Mouse (Mus musculus): ENCODE measurements around the gene Tnfsf12.

Tnfsf12 gene

DNA sequence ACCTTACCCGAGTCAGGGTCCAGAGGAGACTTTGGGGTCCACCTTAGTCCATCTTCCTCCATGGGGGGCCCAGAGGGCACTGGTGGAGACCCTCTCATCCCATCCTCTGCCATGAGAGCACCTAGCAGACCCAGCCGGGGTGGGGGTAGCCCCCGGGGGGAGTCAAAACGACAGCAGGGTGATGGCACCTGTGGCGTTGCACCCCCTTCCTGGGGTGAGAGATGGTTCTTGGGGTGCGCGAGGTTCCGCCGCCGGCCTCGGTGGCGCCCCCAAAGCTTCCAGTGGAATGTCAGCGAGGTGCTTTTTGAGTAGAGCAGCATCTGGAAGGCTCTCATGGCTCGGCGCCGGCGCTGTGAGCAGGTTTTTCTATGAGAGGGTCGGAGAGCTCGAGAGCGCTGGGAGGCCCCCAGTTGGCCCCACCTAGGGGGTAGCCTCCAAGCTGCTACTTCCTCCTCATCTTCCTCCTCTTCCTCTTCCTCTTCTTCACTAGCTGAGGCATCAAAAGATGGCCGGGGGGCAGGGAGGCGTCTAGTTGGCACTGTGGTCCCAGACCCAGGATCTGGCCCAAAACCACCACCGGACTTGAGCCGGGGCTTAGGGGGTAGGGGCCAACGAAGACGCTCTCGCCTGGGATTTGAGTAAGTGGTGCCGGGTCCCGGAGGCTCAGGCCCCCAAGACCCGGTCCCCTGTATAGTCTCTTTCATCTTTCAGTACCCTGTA is 15.4 kb downstream of the Tnfsf12 start:
- DNase-seq: no peak

DNA sequence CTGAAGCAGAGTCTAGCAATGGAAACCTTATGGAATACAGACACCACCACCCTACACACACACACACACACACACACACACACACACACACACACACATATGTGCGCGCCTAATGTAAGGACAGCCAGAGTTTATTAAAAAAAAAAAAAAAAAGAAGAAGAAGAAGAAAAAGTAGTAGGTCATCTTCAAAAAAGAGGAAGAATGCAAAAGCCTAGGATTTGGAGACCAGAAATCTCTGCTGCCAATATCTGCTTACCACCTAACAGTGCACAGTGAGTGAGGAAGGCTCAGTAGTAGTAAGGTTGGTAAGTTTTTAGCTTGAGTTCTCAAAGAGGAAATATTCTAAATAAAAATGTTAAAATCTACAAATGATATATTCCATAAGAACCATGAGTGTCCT is 16.5 kb downstream of the Tnfsf12 start:
- no peak for DNase-seq

DNA sequence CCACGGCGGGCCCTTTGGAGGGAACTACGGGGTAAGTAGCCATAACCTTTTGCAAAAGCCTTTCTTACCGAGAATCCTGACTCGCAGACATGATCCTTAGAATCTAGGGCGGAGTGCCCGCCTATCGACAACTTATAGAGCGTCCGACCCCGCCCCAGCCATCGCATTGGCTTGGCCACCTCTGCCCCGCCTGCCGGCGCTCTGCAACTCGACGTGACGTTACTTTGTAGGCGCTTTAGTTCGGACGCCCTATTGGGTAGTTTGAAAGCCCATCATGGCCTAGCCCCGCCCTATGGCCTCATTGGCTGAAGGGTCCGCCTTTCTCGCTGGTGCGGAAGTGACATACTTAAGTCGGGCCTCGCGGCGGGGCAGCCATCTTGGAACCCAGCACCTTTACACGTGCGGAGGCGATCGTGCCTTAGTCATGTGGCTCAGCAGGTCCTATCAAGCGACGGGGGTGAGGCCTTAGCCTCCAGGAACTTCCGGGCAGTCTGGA is 23.4 kb downstream of the Tnfsf12 start, which contains the start of gene Eif4a1:
Gene Eif4a1, minus strand, starts transcription at position 213 of the 496 bp plus-strand sequence.
- DNase-seq: peak; percentile 100

DNA sequence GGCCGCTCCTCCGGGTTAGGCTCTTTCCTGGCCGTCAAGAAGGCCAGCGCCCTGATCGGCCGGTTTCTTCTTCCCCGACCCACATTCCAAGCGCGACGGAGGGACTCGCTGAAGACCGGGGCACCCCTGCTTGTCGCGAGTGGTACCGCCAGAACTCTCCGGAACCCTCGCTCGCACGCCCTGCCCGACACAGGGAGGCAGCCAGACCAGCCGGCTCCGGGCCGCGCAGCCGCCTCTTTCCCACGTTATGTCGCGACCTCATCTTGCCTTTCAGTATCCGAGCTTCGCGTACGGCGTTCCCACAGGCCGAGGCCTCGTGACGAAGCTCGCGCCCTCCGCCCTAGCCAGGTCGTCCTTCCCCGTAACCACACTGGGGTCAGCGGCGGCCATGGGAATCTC is 23.9 kb downstream of the Tnfsf12 start:
- no peak for DNase-seq

DNA sequence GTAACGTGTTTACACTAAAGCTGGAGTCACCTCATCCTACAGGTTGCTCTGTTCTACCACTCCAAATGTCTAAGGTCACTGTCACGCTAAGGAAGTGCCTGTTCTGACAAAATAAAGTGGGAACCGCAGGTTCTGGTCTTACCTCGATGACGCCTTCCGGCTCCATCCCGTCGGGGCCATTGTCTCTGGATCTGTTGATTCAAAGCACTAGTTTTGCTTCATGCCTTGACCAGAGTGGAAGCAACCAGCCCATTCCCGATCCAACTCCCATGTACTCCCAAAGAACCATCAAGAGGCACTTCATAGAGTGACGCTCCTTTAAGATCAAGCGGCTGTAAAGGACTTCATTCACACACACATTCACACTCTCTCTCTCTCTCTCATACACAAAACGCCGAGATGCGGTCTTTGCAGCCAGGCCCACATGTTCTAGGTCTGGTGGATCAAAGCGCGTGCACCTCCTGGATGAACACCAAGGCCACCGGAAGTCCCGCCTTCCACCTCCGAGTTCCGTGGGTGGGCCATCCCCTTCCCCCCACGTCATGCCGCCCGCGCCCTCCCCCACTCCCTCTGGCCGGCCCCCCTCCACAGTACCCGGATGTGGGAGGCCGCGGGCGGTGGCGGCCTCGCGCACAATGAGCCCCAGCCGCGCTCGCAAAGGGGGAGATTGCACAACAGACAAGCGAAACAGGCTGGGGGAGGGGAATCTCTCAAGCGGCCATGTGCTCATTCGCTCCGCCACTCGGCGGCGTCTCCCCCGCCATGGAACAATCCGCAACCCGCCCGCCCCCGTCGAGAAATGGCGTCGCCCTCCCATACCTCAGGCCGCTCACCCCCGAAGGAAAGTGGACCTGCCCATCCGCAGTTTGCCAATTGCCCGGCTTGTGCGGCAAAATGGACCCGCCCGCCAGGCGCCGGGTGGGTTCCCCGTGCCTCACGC is 24.6 kb downstream of the Tnfsf12 start:
- peak; percentile 94 for DNase-seq

DNA sequence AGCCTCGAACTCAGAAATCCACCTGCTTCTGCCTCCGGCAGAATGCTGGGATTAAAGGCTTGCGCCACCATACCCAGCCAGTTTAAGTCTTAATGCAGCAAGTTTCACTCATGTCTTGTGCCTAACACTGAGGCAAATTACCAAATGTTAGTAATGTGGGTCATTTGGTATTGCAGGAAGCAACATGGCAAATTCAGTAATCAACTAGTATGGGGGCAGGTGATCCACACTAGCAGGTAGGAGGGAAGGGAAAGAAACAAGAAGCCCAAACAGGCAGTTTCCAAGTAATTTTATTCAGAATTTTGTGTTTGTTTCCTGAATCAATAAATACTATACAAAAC is 29.0 kb downstream of the Tnfsf12 start:
- no peak for DNase-seq

DNA sequence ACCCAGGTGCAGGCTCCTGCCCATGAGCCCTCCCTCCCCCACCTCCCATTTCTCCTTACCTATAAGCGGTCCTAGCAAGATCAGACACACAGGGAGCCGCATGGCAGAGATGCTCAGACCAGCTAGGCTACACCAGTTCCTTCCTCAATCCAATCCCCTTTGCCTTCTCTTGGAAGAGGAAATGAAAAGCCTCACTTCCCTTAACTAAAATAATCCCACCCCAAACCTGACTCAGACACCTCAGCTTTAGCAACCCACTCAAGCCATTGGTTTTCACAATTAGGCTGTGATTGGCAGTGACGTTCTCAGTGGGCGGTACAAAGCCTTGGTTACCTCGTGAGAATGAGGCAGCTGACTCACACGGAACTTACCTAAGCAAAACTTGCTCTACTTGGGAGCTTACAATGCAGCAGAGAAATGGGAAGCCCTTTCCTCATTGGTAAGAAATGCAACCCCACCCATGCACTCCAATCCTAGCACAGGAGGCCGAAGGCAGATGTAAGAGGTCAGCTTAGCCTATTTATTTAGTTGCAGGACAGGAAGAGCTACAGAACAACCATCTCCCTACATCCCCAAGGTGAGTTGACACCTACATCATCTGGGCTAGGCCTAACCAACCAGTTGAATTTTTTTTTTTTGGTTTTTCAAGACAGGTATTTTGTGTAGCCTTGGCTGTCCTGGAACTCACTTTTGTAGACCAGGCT is 29.5 kb downstream of the Tnfsf12 start, which contains the start of gene Cd68:
Gene Cd68, minus strand, starts transcription at position 193 of the 704 bp plus-strand sequence.
- no peak for DNase-seq

DNA sequence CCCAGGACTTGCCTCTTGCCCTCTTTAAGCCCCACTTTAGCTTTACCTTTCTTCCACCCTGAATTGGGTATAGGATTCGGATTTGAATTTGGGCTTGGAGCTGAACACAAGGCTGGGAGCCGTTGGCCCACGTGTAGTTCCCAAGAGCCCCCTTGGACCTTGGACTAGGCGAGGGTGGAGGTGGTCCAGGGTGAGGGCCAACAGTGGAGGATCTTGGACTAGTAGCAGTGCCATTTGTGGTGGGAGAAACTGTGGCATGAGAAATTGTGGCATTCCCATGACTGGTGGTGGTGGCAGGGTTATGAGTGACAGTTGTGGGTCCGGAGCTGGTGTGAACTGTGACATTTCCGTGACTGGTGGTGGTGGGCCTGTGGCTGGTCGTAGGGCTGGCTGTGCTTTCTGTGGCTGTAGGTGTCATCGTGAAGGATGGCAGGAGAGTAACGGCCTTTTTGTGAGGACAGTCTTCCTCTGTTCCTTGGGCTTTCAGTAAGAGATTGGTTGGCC is 30.1 kb downstream of the Tnfsf12 start:
- no peak for DNase-seq

DNA sequence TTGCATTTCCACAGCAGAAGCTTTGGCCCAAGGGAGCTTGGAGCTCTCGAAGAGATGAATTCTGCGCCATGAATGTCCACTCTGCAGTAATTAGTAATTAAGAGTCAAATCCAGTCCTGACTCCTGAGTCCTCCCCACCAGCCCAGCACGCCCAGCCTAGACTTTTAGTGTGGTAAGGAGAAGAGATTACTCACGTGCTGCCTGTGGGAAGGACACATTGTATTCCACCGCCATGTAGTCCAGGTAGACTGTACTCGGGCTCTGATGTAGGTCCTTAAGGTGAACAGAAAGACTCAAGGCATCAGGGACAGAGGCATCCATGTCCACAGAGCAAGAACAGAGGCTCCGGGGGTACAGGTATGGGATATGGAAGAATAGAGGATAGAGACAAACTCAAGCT is 30.8 kb downstream of the Tnfsf12 start:
- no peak for DNase-seq

DNA sequence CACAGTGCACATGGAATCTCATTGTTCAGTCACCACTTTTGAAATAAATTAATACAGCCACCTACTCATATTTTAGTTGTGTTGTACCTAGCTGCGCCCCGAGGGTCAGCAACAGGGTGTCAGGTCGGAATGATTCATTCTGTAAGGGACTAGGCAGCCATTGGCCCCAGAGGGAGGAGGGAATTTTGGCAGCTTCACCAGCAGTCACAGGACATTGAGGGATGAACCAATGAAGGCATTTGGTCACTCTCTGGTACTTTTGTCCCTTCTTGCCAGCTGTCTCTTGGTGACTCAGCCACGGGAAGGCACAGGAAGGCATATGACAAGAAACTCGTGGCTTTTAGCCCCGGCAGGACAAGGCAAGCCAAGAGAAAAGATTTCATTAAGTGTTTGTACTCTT is 31.9 kb downstream of the Tnfsf12 start:
- no peak for DNase-seq

DNA sequence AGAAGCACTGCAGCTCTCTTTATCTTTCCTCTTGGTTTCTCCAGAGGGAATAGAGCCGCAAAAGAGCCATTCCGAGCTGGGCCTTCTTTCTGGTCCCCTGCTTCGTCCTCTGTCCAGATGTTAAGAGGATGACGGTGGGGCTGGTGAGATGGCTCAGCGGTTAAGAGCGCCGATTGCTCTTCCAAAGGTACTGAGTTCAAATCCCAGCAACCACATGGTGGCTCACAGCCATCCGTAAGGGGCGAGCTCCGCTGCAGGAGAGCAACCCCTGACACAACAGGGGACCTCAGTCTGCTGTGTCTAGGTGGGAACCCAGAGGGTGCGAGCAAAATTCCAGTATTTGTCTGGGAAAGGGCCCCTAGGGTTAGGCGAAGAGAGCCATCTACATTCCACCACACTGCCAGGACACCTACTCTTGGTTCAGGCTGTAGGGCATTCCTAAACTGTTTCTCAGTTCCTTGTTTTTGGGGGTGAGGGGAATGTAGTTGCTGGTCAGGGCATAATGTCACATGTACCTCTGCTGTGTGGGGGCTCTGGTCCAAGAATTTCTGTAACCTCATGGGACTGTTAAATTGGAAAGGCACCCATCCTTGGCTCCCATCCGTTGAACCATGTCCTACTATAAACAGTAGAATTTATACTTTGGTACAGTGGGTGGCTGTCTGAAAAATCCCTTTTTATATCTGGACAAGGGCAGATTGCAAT is 32.5 kb downstream of the Tnfsf12 start:
- no peak for DNase-seq

DNA sequence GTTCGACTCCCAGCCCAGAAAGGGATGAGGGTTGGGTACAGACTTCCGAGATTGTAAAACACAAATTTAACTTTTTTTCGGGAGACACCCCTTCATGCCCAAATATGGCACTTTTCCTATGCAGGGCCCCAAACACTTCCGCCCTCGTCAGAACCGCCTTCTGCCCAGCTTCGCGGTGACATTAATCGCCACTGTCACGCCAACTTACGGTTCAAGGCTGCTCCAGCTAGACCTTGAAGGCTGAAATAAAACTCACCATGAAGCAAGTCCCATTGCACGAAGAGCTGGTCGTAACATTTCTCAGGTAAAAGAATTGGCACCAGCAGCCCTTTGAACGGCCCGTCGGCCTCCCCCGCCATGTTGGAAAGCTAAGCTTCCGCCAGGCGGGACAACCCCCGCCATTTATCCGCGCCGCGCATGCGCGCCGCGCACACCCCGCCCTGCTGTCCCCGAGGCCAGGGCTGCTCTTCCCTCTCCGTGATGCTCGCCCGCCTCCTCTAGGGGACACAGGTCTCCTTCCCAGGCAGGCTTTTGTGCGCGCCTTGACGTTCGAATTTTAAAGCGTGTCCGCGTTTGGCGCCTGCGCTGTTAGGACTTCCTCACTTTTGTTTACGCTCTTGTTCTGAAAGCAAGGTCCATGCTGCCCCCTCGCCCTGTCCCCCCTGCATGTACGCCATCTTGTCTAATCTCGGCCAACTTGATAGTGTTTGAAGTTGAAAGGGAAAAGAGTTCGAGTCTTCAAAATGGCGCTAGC is 33.3 kb downstream of the Tnfsf12 start, which contains the start of gene Mpdu1:
Gene Mpdu1, minus strand, starts transcription at position 430 of the 754 bp plus-strand sequence.
- peak; percentile 94 for DNase-seq

DNA sequence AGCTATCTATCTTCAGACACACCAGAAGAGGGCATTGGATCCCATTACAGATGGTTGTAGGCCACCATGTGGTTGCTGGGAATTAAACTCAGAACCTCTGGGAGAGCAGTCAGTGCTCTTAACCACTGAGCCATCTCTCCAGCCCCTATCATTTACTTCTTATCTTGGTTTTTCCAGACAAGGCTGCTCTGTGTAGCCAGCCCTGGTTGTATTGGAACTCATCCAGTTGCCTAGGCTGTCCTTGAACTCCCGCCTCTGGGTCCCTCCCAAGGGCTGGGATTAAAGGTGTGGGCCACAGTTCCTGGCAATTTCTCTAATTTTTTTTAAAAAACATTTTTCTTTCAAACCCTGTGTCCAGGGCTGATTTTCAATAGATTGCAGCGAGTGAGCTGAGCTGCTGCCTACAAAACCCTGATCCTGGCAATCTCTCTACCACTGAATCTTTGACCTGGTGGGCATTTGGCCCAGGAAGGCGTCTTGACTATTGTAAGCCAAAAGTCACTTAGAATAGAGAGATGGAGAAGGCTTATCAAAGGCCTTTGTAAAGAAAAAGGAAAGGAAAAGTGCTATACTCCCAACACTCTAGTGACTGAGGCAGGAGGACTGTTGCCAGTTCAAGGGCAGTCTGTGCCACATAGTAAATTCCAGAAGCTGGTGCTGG is 34.3 kb downstream of the Tnfsf12 start:
- DNase-seq: no peak

DNA sequence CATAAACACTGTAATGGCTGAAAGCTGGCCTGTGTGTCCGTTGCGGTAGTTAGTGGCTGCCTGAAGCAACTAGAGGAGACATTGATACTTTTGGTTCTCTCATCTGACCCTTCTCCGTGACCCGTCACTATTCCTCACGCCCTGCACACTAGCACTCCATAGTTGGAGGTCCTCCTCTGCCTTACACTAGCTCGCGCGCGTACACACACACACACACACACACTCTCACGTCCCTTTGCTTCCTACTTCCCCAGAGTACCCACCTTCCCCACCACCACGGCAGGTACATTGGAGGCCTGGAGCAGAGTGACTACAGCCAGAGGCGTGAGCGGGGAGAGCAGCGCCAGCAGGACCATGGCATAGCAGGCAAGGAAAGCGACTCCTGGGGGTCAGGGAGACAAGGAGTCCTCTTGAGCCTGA is 38.2 kb downstream of the Tnfsf12 start:
- no peak for DNase-seq

DNA sequence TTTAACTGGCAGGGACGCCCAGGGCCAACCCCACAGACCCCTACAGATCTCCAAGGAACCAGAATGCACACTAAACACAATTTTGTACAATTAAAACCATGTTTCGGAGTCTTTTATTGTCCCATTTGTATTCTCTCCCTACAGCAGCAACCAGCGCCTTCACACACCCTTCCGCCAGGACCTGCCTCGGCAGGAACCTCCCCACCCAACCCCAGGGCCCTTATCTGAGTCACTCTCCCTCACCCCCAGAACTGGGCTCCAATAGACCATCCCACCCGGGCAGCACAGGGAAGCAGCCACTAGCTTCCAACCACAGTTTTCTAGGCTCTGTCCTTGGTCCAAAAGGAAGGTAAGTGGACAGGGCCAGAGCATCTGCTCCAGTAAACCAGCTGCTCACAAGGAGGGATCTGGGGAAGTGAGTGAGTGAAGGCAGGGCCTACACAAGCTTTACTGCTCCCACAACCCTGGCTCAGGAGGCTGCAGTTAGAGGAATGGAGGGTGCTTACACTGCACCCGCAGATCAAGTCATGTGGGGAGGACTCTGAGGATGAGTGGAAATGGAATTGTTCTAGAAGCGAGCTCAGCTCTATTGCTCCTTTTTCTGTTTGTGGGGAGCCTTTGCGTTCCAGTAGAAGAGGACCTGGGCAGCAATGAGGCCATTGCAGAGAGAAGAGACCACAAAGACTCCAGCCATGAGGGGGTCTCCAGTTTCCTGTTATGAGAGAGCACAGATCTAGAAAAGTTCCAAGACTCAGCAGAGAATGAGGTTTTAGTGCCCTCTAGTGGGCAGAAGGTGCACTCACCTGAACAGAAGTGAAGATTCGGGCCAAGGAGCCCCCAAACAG is 38.8 kb downstream of the Tnfsf12 start:
- DNase-seq: no peak

DNA sequence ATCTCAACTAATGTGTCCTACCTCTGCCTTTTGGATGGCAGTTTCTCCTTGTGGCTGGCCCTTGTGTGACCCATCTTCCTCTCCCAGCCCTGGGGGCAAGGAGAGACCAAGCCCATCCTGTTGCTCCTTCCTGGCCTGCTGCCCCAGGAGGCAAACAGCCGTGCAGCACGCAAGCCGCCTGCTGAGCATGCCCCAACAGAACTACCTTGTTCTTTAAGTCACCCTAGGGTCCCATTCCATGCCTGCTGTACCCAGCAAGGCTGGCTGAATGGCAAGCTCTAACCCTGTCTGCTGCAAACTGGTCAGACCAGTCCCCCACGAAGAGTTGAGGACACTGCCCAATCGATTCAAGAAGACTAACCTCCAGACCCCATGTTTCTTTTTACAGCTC is 39.6 kb downstream of the Tnfsf12 start:
- DNase-seq: no peak

DNA sequence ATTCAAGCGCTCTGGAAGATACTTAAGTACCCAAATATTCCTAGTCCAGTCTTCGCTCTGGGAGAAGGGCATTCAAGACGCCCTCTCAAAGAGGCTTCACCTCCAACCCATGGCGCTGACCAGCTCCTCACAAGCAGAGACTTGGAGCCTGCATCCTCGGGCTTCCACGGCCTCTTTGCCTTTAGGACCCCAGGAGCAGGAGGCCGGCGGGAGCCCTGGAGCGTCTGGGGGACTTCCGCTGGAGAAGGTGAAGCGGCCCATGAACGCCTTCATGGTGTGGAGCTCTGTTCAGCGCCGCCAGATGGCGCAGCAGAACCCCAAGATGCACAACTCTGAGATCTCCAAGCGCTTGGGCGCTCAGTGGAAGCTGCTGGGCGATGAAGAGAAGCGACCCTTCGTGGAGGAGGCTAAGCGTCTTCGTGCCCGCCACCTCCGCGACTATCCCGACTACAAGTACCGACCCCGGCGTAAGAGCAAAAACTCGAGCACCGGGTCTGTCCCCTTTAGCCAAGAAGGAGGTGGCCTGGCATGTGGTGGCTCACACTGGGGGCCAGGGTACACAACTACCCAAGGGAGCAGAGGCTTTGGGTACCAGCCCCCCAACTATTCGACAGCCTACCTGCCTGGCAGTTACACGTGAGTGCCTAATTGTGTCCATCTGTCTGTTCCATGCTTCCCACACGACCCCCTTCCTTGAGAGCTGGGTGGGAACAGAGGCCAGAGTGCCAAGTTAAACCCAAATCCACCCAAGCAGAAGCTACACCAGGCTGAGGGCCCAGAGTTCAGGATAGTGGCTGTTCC is 40.2 kb downstream of the Tnfsf12 start, which contains the start of gene Sox15:
Gene Sox15, plus strand, starts transcription at position 51 of the 801 bp plus-strand sequence.
- peak; percentile 72 for DNase-seq

DNA sequence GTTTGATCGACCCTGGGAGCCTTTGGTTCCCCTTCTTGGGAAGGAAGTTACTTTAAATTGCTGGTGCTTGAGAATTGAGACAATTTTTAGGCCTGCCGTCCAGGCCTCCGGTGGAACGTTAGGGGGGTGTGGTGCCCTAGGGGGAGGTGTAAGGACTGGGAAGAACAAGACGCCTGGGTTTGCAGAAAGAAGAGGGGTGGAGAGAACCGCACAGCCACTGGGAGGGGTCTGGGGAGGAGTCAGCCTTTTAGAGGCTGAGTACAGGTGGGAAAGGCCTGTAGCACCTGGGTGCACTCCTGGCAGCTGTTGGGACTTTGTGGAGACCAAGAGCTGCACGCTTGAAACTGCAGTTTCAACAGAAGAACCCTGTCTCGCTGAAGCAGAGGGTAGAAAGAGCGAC is 40.9 kb downstream of the Tnfsf12 start:
- no peak for DNase-seq

DNA sequence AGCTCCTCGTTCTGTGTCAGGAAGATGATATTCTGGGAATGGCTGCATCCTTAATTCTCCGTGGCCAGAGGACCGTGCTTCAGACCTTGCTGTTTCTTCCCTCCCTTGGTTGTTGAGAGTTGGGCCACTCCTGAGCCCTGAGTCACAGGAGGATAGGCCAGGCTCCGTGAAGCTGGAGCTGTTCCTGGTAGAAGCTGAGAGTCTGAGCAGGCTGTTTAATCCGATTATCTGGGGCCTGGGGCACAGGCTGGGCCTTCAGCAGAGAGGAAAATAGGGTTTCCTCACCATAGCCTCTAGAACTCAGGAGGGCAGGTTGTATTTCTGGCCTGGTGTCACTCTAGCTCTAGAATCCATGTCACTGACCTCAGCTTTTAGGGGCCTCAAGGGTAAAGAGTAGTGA is 42.2 kb downstream of the Tnfsf12 start:
- no peak for DNase-seq
